Mouse (Mus musculus) megakaryocyte, embryonic 14.5 days (primary cell): ENCODE data around the gene Mphosph9.

ENCODE experiments used
- FLI1 ChIP-seq: IDR thresholded peaks from 2 replicates; pipeline ENCODE4 v1.6.1; 2012; ENCODE audit warnings: low read length, inconsistent platforms, mixed read lengths
- GATA1 ChIP-seq: IDR thresholded peaks from 3 replicates; pipeline ENCODE4 v1.6.1; 2012; ENCODE audit warnings: mixed read lengths, low read length, inconsistent platforms, borderline replicate concordance

- TF ChIP-seq GATA1 (no peak), FLI1 (no peak)
Observed at GRCm38 (mm10) chr5:124222696-124223095, 105.1 kb downstream of the Mphosph9 start.
